Mouse (Mus musculus) CD4-positive helper T cell, adult 2 months (primary cell): ENCODE results near the gene Pga5.
A peak's percentile ranks its signal among the peaks of the same experiment; 100 is the strongest.

ENCODE experiments used
- DNase-seq: peaks from one replicate; pipeline ENCODE4 v3.0.0-alpha.2; 2012; ENCODE audit warnings: low read depth, missing footprints, low spot score

Pga5 gene

DNA sequence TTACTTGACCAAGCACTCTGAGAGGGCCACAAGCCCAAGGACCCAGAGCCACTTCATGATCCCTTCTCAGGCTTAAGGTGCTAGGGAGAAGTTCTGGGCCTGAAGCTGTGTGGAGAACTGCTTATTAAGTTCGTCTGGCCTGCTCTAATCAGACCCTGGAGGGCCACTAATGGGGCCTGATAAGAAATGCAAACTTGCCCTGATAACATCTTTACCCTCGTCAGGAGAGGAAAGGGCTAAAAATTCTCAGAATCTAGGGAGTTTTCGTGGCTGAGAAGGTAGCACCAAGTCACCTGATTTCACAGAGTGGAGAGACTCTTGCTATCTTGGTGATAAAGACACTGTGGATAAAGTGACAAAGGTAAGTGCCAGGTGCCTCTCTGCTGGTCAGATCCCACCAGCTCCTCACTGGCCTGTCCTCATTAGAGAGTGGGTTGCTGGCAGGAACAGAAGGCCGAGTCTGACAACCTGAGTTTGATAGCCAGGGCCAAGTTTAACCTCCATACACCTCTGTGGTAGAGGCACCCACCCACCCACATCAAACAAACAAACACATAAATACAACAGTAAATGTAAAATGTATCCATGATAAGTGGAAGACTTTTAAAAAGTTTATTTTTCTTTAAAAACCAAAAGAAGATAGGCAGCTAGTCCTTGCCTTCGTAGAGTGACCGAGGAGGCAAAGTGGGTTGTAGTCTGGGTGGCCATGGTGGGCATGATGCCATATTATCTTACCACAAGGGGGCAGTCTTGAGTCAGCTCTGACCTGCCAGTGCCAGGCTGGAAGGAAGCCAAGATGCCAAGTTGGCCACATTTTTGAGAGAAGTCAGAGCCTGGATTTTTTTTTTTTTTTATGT, at the start of gene Pga5:
Gene Pga5 (minus strand): TSS at position 157 of the 857 bp plus-strand sequence.
- DNase-seq, result peak; percentile 75

DNA sequence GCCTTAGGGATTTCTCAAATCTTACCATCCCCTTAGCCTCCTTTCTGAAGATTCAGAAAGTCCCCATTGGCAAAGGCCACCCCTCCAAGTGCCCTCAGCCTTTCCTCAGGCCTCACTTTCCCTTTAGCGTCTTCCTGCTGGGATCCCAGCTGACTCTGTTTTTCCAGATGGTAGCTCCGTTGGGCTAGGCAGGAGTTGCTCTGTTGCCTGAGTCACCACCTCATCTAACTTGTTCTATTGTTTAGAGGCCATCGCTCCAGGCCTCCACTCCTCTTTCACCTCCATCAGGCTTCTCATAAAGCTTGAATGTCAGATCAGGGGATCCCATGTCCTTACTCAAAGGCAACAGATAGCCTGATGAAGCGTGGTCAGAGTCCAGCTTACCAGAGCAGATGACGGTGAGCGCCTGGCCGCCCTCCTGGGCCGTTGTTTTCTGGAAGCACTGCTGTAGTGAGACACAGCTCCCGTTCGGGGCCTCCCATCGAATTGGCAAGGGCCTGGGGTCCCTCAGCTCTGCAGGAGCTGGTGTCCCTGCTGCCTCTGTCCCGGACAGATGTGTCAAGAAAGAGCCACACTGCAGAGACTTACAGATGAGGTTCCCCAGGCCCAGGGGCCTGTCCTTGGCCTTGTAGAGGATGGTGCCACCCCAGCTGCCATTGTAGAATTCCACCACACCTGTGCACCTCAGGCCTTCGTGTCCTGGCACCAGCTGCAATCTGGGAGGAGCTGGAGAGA, 46.9 kb upstream of the Pga5 start:
- DNase-seq, result no peak

DNA sequence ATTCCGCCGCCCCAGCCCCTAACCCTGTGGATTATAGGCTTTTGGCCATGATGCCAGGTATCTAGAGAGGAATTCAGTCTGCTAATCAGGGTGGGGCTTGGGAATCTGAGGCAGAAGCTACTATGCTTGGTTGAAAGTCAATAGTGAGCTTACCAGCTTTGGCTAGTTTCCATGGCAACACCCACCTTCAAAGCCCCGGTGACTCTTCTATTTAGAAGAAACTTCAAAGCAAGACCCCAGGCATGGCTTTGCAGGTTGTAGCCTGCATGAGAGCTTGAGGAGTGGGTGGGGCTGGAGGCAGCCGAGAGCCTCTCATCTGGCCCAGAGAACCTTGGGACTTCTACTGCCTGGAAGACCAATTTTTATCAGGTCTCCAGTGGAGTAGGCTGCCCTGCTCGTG, 45.8 kb upstream of the Pga5 start:
- no peak for DNase-seq

DNA sequence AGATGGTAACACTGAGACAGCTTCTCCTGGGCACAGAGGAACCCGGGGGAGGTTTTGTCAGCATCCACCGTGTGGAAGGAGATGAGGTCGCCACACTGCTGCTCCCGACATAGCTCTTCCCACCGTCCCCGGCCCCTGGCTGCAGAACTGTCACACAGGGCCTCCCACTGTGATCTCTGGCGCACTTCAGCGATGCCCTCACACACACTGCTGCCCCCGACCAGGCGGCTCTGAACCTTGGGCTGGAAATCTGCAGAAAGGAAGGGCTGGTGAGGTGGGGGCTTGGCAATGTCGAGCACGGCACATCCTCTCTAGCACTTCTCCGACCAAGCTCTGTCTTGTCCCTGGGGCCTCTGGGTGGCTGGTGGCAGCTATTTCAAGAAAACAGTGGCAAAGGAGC, 45.2 kb upstream of the Pga5 start:
- no peak for DNase-seq

DNA sequence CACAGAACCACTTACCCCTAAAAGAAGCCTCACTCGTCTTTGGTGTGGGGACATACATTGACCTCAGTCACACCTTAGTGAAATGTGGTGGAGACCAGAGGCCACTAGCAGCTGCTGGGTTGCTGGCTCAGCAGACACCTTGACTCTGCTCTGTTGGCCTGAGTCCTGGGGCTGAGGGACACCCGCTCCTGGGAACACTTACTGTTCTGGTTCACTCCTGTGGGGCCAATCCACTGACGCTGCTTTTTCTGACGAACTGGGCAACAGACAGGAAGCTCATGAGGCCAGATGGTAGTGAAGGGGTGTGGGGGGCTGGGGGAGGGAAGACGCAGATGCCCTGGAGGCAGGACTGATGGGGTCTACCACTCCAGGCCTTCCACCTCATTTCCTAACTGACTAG, 43.2 kb upstream of the Pga5 start:
- no peak for DNase-seq

DNA sequence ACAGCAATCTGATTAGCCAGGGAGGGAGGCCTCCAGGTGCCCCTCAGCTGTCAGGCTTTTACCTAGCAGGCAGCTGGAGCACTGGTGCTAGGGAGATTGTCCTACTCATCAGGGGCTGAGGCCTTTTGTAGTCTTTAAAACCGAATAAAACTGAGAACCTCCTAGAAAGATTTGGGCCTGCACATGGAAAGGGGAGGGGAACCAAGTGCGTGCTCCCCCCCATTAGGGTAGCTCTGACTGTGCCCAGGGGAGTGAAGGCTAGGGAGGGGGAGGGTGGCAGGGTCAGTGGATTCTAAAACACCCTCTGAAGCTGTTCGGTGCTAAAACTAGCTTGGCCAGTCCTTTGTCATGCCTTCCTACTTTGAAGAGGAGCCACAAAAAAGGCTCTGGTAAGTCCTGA, 42.7 kb upstream of the Pga5 start:
- DNase-seq, result no peak

DNA sequence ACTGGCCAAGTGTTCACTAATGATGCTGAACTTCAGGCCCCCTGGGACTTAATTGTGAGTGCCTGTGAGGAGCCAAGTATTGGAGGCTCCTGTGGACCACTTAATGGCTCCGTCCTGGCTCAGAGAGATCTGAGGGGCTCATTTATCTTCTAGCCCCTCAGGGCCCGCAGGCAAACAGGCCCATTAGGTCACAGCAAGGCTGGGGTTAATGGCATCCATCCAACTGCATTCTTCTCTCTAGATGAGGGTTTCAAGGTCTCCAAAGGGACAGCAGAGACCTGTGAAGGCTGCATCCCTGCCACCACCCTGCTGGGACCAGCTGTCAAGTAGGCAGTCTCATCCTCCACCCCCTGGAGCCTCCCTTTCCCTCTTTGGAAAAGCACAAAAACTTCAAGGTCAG, 41.9 kb upstream of the Pga5 start:
- DNase-seq, result no peak

DNA sequence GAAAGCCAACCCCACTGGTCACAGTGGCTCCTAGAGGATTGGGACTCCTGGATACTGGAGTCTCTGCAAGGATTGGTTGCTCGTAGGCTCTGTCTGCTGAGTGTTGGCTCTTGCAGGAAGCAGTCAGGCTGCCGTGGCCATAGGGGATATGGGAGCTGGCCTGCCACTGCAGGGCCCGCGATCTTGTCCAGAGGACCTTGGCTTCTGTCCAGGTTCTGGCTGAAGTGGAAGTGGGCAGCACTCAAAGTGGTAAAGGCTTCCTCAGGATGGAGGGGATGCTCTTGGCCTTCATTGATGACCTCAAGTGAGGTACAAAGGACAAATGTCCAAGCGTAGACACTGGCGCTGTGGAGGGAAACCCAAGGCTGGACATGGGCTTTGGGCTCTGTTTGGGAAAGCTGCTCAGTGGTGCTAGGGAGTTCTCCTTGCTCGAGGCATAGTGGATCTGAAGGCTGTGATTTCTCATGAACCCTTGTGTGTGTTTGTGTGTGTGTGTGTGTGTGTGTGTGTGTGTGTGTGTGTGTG, 40.4 kb upstream of the Pga5 start:
- no peak for DNase-seq

DNA sequence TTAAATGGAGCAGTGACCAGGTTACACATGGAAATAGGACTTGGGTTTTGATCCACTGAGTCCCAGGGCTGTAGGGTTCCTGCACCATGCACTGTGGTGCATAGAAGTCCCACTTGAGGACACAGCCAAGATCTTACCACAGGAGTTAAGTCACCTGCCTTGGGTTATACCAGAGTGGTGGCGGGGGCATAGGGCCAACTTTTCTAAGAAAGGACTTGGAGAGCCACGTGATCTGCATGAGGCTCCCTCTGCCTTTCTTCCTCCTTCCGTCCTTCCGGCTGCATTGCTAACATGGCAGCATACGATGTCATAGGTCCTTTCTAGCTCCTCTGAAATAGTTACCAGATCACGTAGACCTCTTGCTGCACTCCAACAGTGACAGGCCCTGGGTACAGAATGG, 37.6 kb upstream of the Pga5 start:
- DNase-seq, result peak; percentile 63

DNA sequence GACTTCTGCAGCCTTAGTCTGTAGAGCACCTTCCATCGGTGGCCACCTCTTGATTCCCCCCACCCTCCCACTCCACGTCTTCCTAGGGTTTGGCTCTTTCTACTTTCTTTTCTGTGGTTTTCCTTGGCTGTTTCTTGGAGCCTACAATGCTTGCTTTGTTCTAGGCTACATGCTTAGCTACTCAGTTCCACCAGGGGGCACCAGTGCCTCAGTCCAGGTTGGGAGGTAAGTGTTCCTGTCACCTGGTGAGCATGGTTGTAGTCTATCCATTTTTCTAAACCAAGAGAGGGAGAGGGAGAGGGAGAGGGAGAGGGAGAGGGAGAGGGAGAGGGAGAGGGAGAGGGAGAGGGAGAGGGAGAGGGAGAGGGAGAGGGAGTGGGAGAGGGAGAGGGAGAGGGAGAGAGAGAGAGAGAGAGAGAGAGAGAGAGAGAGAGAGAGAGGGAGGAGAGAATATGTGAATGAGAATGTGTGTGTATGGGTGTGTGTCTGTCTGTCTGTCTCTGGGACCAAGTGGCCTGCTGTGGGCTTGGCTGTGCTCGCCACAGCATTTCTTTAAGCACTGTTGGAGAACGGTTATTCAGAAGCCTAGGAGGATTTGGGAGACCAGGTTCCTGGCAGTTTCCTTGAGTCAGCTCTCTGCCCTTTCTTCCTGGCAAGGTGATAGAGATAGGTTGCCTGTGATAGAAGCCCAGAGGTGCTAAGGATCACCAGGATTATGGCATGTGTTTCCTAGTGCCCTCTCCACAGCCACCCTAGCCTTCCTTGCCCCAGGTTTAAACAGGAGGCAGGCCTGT, 37.0 kb upstream of the Pga5 start:
- peak; percentile 81 for DNase-seq

DNA sequence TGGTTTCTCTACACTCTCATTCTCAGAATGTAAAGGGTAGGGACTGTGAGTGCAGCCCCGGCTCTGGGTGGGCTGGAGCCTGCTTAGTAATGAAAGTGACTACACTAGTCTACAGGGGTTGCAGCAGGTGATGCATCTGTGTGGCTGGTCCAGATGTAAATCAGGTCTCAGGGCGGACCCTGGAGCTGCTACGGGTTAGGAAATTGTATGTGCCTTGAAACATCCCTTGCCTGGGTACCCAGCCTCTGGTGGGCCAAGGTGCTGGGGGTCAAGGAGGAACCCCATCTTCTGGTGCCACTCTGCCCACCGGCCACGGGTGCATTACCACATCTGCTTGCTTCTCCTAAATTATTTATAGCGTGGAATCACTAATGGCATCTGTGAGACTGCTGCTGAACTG, 36.3 kb upstream of the Pga5 start:
- DNase-seq, result no peak

DNA sequence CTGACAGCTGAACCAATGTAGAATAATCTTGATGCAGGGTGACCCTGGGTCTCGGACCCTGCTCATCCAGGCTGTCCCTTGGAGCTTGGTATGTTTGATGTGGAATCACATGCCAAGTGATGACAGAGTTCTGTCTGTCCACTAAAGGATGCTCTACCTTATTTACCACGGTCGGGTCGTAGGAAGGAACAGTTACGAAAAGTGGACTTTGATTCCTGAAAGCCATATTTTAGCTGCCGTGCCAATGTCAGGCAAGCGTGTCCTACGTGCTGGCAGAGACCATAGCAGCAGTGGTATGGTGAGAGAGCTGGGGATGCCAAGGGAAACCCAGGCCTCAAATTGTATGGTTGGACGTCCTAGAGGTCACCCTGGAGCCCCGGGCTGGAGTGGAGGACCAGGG, 35.7 kb upstream of the Pga5 start:
- no peak for DNase-seq

DNA sequence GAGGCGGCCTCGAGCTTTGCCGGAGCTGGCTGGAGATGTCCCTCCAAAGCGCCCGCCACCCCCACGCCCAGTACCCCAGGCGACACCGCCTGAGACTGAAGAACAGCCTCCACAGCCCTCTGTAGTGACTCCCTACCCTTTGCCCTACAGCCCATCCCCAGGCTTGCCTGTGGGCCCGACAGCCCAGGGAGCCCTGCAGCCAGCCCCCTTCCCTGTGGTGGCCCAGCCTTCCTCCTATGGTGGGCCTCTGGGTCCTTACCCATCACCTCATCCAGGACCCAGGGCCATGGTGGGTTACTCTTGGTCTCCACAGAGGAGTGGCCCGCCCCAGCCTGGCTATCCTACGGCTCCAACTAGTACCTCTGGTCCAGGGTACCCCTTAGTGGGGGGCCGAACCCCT, 34.8 kb upstream of the Pga5 start:
- DNase-seq, result no peak

DNA sequence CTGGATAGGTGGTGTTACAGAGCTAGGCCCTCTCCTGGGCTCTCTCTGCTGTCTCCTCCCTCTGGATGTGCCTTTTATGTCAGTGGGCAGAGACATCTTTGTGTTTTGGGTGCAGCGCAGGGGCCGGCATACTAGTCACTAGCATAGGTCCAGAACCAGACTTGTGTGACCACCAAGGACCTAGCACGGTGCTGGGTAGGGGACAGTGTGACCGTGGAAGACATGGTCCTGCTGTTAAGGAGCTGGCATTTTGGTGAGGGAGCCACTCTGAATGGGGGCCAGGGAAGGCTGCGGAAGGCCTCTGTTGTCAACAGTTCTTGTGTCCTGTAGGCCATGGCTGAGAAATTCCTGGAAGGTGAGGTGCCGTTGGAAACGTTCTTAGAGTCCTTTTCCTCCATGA, 34.3 kb upstream of the Pga5 start:
- DNase-seq, result no peak

DNA sequence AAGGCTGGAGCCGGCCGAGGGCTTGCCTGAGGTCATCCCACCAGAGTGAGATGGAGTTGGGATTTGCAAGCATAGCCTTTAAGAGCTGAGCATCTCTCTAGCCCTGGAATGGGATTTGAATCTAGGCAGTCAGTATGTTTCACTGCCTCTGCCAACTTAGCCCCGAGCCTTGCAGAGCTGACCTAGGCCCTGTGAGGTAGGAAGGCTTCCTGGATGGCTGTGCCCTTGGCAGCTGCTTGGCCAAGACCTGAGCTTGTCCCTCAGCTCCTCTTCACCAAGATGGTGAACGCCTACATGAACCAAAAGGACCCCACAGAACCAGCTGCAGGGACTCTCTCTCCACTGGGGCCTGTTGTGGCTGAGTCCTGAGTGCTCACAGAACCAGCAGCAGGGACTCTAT, 32.9 kb upstream of the Pga5 start:
- no peak for DNase-seq

DNA sequence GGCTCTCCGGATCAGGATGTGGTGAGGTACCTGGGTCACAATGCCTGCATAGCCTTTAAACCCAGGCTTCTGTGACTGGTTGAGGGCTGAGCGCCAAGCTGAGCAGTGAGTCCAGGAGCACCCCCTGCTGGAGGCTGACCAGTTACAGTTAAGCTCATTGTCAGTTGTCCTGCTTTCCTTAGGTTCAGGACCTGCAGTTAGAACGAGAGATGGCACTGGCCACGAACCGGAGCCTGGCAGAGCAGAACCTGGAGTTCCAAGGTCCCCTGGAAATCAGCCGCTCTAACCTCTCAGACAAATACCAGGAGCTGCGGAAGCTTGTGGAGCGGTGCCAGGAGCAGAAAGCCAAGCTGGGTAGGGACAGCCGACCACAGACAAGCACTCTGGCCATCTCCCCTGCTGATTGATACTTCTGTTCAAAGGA, 32.2 kb upstream of the Pga5 start:
- peak; percentile 80 for DNase-seq

DNA sequence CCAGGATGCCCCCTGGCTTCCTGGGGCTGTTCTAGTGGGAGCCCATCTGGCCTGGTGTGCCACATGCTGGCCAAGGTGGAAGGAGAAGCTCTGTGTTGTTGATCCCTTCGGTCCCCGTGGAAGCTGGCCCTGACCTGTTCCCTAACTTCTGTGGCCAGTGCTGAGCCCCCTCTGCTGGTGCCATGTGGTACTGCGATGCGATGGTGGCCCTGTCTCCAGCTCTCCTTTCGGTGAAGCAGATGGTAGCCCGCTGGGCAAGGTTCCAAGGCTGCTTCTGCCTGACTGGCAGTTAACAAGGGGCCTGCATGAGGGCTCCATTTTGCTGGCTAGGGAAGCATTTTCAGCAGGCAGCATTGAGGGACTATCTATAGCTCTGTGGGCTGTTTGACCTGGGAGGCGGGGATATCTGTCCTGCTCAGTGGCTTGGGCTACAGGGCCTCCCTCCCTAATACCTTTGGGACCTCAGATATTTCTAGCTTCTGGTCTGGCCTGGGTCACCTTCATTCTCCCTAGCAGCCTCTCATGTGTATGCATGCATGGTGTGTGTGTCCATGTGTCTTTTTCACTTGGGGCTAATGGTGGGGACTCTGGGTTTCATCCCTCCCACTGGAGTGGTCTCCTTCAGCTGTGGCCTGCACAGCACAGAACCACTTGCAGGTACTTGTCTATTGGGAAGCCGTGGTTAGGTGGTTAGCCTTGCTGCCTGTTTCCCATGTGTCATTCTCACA, 31.7 kb upstream of the Pga5 start:
- DNase-seq, result peak; percentile 78

DNA sequence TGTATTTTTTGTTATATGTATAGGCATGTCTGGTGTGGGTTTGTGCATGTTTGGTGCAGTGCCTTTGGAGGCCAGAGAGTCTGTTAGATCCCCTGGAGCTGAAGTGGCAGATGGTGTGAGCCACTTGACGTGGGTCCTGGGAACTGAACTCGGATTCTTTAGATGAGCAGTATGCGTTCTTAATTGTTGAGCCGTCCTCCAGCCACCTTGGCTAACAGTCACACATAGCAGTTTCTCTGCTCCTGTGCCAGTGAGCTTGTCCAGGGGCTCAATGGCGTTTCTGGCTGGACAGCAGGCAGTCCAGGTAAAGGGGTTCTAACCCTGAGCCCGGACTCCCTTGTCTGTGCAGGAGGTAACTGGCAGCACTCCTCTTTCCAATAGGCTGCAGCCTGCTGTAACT, 31.0 kb upstream of the Pga5 start:
- no peak for DNase-seq

DNA sequence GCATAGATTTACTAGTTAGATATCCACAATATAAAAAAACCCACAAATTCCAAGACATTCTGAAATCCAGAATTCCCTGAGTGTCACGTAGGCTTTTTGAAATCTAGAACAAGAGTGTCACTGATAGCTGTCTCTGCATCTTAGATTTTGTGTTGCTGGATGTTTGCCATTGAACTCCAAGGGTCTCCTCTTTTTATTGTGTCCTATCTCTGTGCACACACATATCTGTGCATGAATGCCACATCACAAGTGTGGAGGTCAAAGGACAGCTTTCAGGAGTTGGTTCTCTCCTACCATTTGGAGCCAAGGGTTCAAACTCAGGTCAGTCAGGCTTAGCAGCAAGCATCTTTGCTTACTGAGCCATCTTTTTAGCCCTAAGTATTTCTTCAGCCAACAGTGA, 30.0 kb upstream of the Pga5 start:
- no peak for DNase-seq

DNA sequence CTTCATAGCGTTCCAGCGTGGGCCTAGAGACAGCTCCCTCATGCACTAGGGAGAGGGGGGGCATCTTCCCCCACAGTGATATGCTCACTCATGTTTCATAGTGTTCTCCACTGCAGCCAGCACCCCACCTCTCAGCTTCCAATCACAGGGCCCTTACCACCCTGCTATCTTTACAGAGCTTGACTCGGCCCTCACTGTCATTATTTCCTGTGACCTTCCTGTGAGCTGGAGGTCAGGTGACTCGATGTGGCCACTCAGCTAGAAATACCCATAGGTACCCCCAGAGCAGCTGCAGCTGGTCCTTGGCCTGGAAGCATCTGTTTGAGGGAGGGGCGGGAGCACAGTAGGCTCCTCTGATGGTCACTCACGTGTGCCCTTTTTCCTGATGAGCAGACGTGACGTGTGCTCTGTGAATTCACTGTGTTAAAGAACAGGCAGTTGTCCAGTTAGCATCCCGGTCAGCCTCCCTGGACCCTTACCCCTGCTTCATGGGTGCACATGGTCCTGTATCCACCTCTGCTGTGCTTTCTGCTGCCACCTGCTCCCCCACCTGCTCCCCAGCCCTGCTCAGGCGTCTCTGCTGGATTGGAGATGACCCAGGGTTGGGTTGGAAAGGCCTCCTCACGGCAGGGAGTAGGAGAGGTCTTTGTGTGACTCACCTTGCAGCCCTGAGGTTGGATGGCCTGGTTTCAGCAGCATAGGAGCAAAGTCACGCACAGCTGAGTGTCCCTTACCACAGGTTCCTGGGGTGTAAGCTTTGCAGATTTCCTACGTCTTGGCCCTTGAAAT, 29.4 kb upstream of the Pga5 start:
- DNase-seq, result no peak

DNA sequence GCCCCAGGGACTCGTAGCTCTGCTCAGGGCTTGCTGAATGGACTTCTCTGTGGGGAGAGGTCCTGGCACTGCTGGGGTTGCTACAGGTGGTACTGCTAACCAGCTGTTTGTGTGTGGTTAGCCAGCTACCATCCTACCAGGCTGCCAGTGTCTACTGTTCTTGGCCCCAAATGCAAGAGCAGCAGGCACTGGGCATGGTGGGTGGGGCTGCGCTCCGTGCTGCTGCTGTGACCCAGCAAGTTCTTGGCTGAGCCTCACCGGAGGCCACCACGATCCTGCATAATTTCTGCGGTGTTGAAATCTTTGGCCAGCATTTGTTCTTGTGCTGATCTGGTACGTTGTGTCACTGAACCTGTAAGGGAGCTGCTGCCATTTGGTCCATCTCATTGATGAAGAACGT, 25.6 kb upstream of the Pga5 start:
- DNase-seq, result no peak
